Comparison of ENCODE assay signal across 19 mouse cellular contexts in the genomic region with DNA sequence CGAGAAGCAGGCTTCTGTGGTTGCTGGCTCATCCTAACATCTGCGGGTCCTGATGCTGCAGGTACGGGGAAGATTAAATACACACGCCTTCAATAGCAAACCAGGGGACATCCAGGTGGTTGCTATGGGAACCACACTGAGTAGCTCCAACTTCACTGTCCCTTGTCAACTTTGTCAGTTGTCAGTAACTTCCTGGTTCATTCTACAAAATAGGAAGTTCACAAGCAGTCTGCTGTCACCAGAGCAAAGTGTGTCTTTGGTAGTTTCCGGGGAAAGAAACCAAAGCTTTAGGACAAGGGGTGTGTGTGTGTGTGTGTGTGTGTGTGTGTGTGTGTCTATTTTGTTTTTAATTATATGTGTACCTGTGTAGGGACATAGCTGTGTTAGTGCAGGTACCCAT.
DNase-seq lines count a peak whose midpoint lies in the region; ATAC-seq lines count a peak whose summit lies in the region.
"Had no signal": no experiment of that assay in that cellular context is flagged by ENCODE, and none has a peak within 500 bp of the region (broad histone marks: within the 10 kb centered on the region; RNA-seq: fewer than 3 reads in every experiment).

No protein-coding gene starts in this region.

- DNase-seq in lung, postnatal 25 days (ENCODE audit: low spot score), result peak; percentile 35
- no peak for DNase-seq in lung, postnatal 4 days
- DNase-seq in CD4-positive, CD25-positive, alpha-beta regulatory T cell, adult 2 months (ENCODE audit: low read depth, low spot score), result peak; percentile 52
- no peak for DNase-seq in embryo, embryonic 10 days (ENCODE audit: low spot score)
- no peak for DNase-seq in layer of hippocampus, postnatal 10 days (ENCODE audit: low spot score in 2 of 2)
- DNase-seq: cerebellum, adult 9-10 months; embryo, embryonic 11 days; forebrain, postnatal 0 days; gastrocnemius, adult 2 months; heart, adult 2 months; kidney, adult 11 months; kidney, postnatal 10 days; layer of hippocampus, adult 9-11 months; liver, embryonic 13.5 days; retina, postnatal 1 day; thymus, postnatal 4 days had no signal

- peak; percentile 69 for ATAC-seq in granulocyte monocyte progenitor cell, adult 5-6 weeks (replicated peaks; ENCODE audit: poor library complexity, severe bottlenecking)
- peak; percentile 64 for ATAC-seq in neutrophil, adult 5-6 weeks (ENCODE audit: extremely low read depth, insufficient number of reproducible peaks, low FRiP score, poor library complexity, severe bottlenecking)
- ATAC-seq: forebrain, postnatal 0 days; Patski had no signal

Comparison
In these comparisons a context has a peak if more than half of its experiments do, and no peak if none do; other contexts are left out.
1. DNase-seq: peak in lung, postnatal 25 days (single experiment) and CD4-positive, CD25-positive, alpha-beta regulatory T cell, adult 2 months (single experiment); none in lung, postnatal 4 days (0 of 2), embryo, embryonic 10 days (single experiment) and layer of hippocampus, postnatal 10 days (0 of 2).